Mouse (Mus musculus): Measurements from ENCODE around the gene Dusp14. TPM values are rescaled to one million over a fixed set of nuclear protein-coding genes. Genes with fewer than 3 reads are reported as not detected.

The Dusp14 gene
- polyA plus RNA-seq (2014; fragmentation: Illumina TruSeq; extraction: RNeasy Lipid Tissue Mini Kit (QIAGEN cat#74804); ENCODE audit: low read depth, low replicate concordance) = 6.6 TPM

DNA sequence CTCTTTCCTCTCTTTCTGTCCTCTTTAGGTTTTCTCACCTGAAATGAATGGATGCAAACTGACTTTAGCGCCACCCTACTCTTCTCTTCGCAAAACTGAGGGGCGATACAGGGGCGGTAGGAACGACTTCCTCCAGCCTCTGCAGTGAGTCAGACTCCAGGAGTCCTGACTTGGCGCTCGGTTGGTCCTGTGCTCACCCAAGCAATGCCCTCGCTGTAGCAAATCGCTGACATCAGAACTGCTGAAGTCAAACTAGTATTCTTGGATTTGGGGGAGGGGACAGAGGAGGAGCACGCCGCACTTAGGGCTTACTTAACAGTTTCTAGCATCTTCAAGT lies at the start of gene Dusp14:
Dusp14 (minus strand) TSS at position 228 of the 337 bp plus-strand sequence.

Other genes with a start within 250 kb of the Dusp14 start
- 28.8 TPM for gene Hnf1b, start 219.2 kb downstream of the Dusp14 start, polyA plus RNA-seq (2014; fragmentation: Illumina TruSeq; extraction: RNeasy Lipid Tissue Mini Kit (QIAGEN cat#74804); ENCODE audit: low read depth, low replicate concordance)
- 21.3 TPM for gene Ddx52, start 127.2 kb downstream of the Dusp14 start, polyA plus RNA-seq (2014; fragmentation: Illumina TruSeq; extraction: RNeasy Lipid Tissue Mini Kit (QIAGEN cat#74804); ENCODE audit: low read depth, low replicate concordance)
- 24.0 TPM for gene Synrg, start 104.8 kb downstream of the Dusp14 start, polyA plus RNA-seq (2014; fragmentation: Illumina TruSeq; extraction: RNeasy Lipid Tissue Mini Kit (QIAGEN cat#74804); ENCODE audit: low read depth, low replicate concordance)
- 18.8 TPM for gene Tada2a, start 60.3 kb upstream of the Dusp14 start, polyA plus RNA-seq (2014; fragmentation: Illumina TruSeq; extraction: RNeasy Lipid Tissue Mini Kit (QIAGEN cat#74804); ENCODE audit: low read depth, low replicate concordance)
- 58.5 TPM for gene Acaca, start 60.4 kb upstream of the Dusp14 start, polyA plus RNA-seq (2014; fragmentation: Illumina TruSeq; extraction: RNeasy Lipid Tissue Mini Kit (QIAGEN cat#74804); ENCODE audit: low read depth, low replicate concordance)
- gene Gm11437, start 98.2 kb upstream of the Dusp14 start, polyA plus RNA-seq (2014; fragmentation: Illumina TruSeq; extraction: RNeasy Lipid Tissue Mini Kit (QIAGEN cat#74804); ENCODE audit: low read depth, low replicate concordance) = not detected

Measured in adipose tissue, adult 10 weeks (tissue).